Mouse (Mus musculus) intestine, embryonic 16.5 days (tissue): Measurements from ENCODE around the gene St14. TPM values are rescaled to one million over a fixed set of nuclear protein-coding genes. Genes with fewer than 3 reads are reported as not detected.

ENCODE experiments used
- ATAC-seq: fragments of 200-750 bp; cut with Nextera tagmentation; 2 replicates; pipeline ENCODE4 v1.8.0; 2017; ENCODE audit warnings: moderate TSS enrichment, moderate library complexity
- H3K27ac ChIP-seq: fragments of 300-500 bp; sonication (generic); 2 replicates; pipeline ENCODE4 v1.5.1; 2014; ENCODE audit warnings: mild to moderate bottlenecking, low read length
- H3K27me3 ChIP-seq: fragments of 300-500 bp; sonication (generic); replicated peaks from 2 replicates; pipeline ENCODE4 v1.6.1; 2014; ENCODE audit warnings: low read length, control low read depth, mixed read lengths; ENCODE audit not compliant: control insufficient read depth, insufficient read depth
- H3K36me3 ChIP-seq: fragments of 300-500 bp; sonication (generic); 2 replicates; pipeline ENCODE4 v1.6.1; 2014; ENCODE audit warnings: low read length, control low read depth; ENCODE audit not compliant: control insufficient read depth, insufficient read depth
- H3K4me1 ChIP-seq: fragments of 300-500 bp; sonication (generic); 2 replicates; pipeline ENCODE4 v1.6.1; 2014; ENCODE audit warnings: low read length, control low read depth, mixed read lengths; ENCODE audit not compliant: control insufficient read depth, insufficient read depth
- H3K4me2 ChIP-seq: fragments of 300-500 bp; sonication (generic); 2 replicates; pipeline ENCODE4 v1.6.1; 2014; ENCODE audit warnings: low read depth, low read length, control low read depth
- H3K4me3 ChIP-seq: fragments of 300-500 bp; sonication (generic); 2 replicates; pipeline ENCODE4 v1.5.1; 2014; ENCODE audit warnings: mild to moderate bottlenecking, low read length
- H3K9ac ChIP-seq: fragments of 300-500 bp; sonication (generic); 2 replicates; pipeline ENCODE4 v1.6.1; 2014; ENCODE audit warnings: low read depth, low read length
- H3K9me3 ChIP-seq: fragments of 300-500 bp; sonication (generic); 2 replicates; pipeline ENCODE4 v1.6.1; 2016; ENCODE audit warnings: low read length, control low read depth; ENCODE audit not compliant: control insufficient read depth
- WGBS: fragments of 180-500 bp; shearing (Covaris S2); extraction: QIAGEN DNeasy Blood & Tissue Kit; methylation state at CpG from one replicate; pipeline ENCODE4 v1.1.7; 2014; 5-methylcytosine and 5-hydroxymethylcytosine counted together
- polyA plus RNA-seq: library from polyadenylated mRNA; unstranded; fragments of >200 nt; fragmentation: Nextera tagmentation; extraction: Ambion mirVana; gene quantifications from 2 replicates; pipeline ENCODE4 v1.2.1, GENCODE M21; 2015

The St14 gene
- polyA plus RNA-seq, 1 experiment from 2014 or later = 91.4 TPM

GRCm38 (mm10) chr9:31117088-31117487 is 14.6 kb downstream of the St14 start:
- peak overlapping the region; percentile 66 for H3K27ac ChIP-seq
- H3K4me2 ChIP-seq = no peak overlapping the region
- peaks cover 31% of the 10 kb centered on the region for H3K4me1 ChIP-seq
- 80% methylated on average over 11 of the region's 11 CpGs for WGBS
- H3K9ac ChIP-seq = no peak overlapping the region
- H3K9me3 ChIP-seq = no peaks in the 10 kb centered on the region
- ATAC-seq = peak; percentile 36; the same call in 1 of the 2 replicates
- H3K27me3 ChIP-seq = no peaks in the 10 kb centered on the region
- H3K4me3 ChIP-seq = no peak overlapping the region
- H3K36me3 ChIP-seq = no peaks in the 10 kb centered on the region

- H3K4me3 ChIP-seq = no peak overlapping the region
- ATAC-seq = no peak
- no peak overlapping the region for H3K27ac ChIP-seq
- H3K4me2 ChIP-seq = no peak overlapping the region
- H3K4me1 ChIP-seq = peaks cover 19% of the 10 kb centered on the region
- H3K36me3 ChIP-seq = no peaks in the 10 kb centered on the region
- H3K27me3 ChIP-seq = no peaks in the 10 kb centered on the region
- H3K9me3 ChIP-seq = no peaks in the 10 kb centered on the region
- no peak overlapping the region for H3K9ac ChIP-seq
Observed at GRCm38 (mm10) chr9:31115586-31115985, 16.1 kb downstream of the St14 start.

GRCm38 (mm10) chr9:31108464-31108863 is 23.2 kb downstream of the St14 start:
- WGBS = 89% methylated on average over 8 of the region's 8 CpGs
- H3K27ac ChIP-seq = no peak overlapping the region
- no peaks in the 10 kb centered on the region for H3K36me3 ChIP-seq
- H3K4me3 ChIP-seq = no peak overlapping the region
- no peak overlapping the region for H3K4me2 ChIP-seq
- no peak overlapping the region for H3K9ac ChIP-seq
- no peaks in the 10 kb centered on the region for H3K4me1 ChIP-seq
- ATAC-seq = no peak
- H3K27me3 ChIP-seq = no peaks in the 10 kb centered on the region
- H3K9me3 ChIP-seq = no peaks in the 10 kb centered on the region

GRCm38 (mm10) chr9:31098118-31098517 is 33.5 kb downstream of the St14 start:
- no peak for ATAC-seq
- Histone ChIP-seq H3K36me3 (peaks cover 13% of the 10 kb centered on the region), H3K9ac (no peak overlapping the region), H3K27ac (no peak overlapping the region), H3K4me2 (no peak overlapping the region), H3K4me1 (no peaks in the 10 kb centered on the region), H3K4me3 (no peak overlapping the region), H3K9me3 (no peaks in the 10 kb centered on the region), H3K27me3 (no peaks in the 10 kb centered on the region)
- WGBS = 79% methylated on average over 6 of the region's 6 CpGs

GRCm38 (mm10) chr9:31097088-31098082 is 34.3 kb downstream of the St14 start:
- Histone ChIP-seq H3K9ac (no peak overlapping the region), H3K9me3 (no peaks in the 10 kb centered on the region), H3K27me3 (no peaks in the 10 kb centered on the region), H3K4me1 (no peaks in the 10 kb centered on the region), H3K36me3 (peaks cover 13% of the 10 kb centered on the region), H3K4me2 (no peak overlapping the region), H3K4me3 (no peak overlapping the region), H3K27ac (no peak overlapping the region)
- ATAC-seq = no peak
- 83% methylated on average over 20 of the region's 20 CpGs for WGBS

- H3K4me3 ChIP-seq = no peak overlapping the region
- no peak overlapping the region for H3K9ac ChIP-seq
- no peaks in the 10 kb centered on the region for H3K4me1 ChIP-seq
- H3K27me3 ChIP-seq = no peaks in the 10 kb centered on the region
- 95% methylated on average over 10 of the region's 10 CpGs for WGBS
- H3K9me3 ChIP-seq = no peaks in the 10 kb centered on the region
- no peak overlapping the region for H3K27ac ChIP-seq
- no peak overlapping the region for H3K4me2 ChIP-seq
- no peaks in the 10 kb centered on the region for H3K36me3 ChIP-seq
- no peak for ATAC-seq
Observed at GRCm38 (mm10) chr9:31092833-31093195, 38.8 kb downstream of the St14 start.

GRCm38 (mm10) chr9:31092111-31092832 is 39.4 kb downstream of the St14 start:
- Histone ChIP-seq H3K36me3 (no peaks in the 10 kb centered on the region), H3K27me3 (no peaks in the 10 kb centered on the region), H3K4me3 (no peak overlapping the region), H3K4me1 (no peaks in the 10 kb centered on the region), H3K4me2 (no peak overlapping the region), H3K27ac (no peak overlapping the region), H3K9ac (no peak overlapping the region), H3K9me3 (no peaks in the 10 kb centered on the region)
- no peak for ATAC-seq
- 91% methylated on average over 18 of the region's 18 CpGs for WGBS

GRCm38 (mm10) chr9:31091162-31091581 is 40.5 kb downstream of the St14 start:
- Histone ChIP-seq H3K4me2 (no peak overlapping the region), H3K4me1 (no peaks in the 10 kb centered on the region), H3K36me3 (no peaks in the 10 kb centered on the region), H3K9ac (no peak overlapping the region), H3K9me3 (no peaks in the 10 kb centered on the region), H3K4me3 (no peak overlapping the region), H3K27me3 (no peaks in the 10 kb centered on the region), H3K27ac (no peak overlapping the region)
- WGBS = 93% methylated on average over 10 of the region's 10 CpGs
- no peak for ATAC-seq

GRCm38 (mm10) chr9:31090081-31091023 is 41.3 kb downstream of the St14 start:
- no peak for ATAC-seq

More at GRCm38 (mm10) chr9:31090081-31091023, 41.3 kb downstream of the St14 start:
- WGBS = 79% methylated on average over 29 of the region's 29 CpGs
- no peak overlapping the region for H3K4me3 ChIP-seq
- no peak overlapping the region for H3K4me2 ChIP-seq
- H3K27me3 ChIP-seq = no peaks in the 10 kb centered on the region
- H3K4me1 ChIP-seq = no peaks in the 10 kb centered on the region
- no peaks in the 10 kb centered on the region for H3K36me3 ChIP-seq
- H3K27ac ChIP-seq = no peak overlapping the region
- no peak overlapping the region for H3K9ac ChIP-seq
- no peaks in the 10 kb centered on the region for H3K9me3 ChIP-seq
